Comparison of ENCODE assay signal across 14 mouse cellular contexts in genomic region chr2:72078140-72078521, GRCm38 (mm10).
A peak's percentile ranks its signal among the peaks of the same experiment; 100 is the strongest.
DNase-seq lines count a peak whose midpoint lies in the region; ATAC-seq and TF ChIP-seq lines count a peak whose summit lies in the region.
"Had no signal": no experiment of that assay in that cellular context is flagged by ENCODE, and none has a peak within 500 bp of the region (broad histone marks: within the 10 kb centered on the region; RNA-seq: fewer than 3 reads in every experiment).

No protein-coding gene starts in this region.

- no peak overlapping the region for H3K27ac ChIP-seq in lung, postnatal 0 days (ENCODE audit: low read length)
- H3K27ac ChIP-seq: layer of hippocampus, adult 2 months; limb, embryonic 10.5 days; lung, embryonic 15.5 days had no signal

- no peak for TF ChIP-seq POLR2A in lung, adult 2 months (IDR thresholded peaks at IDR 0.05; ENCODE audit: borderline replicate concordance, extremely low read depth, low read depth, low read length)

- no peak overlapping the region for H3K4me3 ChIP-seq in lung, postnatal 0 days (ENCODE audit: low read depth, low read length)
- no peak overlapping the region for H3K4me3 ChIP-seq in lung, adult 2 months (replicated peaks; ENCODE audit: extremely low read depth, low read depth, low read length)
- H3K4me3 ChIP-seq: layer of hippocampus, adult 2 months; limb, embryonic 10.5 days; lung, embryonic 15.5 days had no signal

- TF ChIP-seq CTCF in lung, postnatal 0 days (IDR thresholded peaks at IDR 0.05) = no peak
- TF ChIP-seq CTCF in lung, adult 2 months (IDR thresholded peaks at IDR 0.05; ENCODE audit: insufficient read depth, low read length) = no peak

- no peaks in the 10 kb centered on the region for H3K27me3 ChIP-seq in lung, postnatal 0 days (replicated peaks; ENCODE audit: insufficient read depth, low read length)
- H3K27me3 ChIP-seq: lung, embryonic 15.5 days had no signal

- peaks cover 2% of the 10 kb centered on the region; the same call in 1 of the 2 replicates for H3K4me1 ChIP-seq in lung, postnatal 0 days (ENCODE audit: insufficient read depth, low read depth, low read length)
- no peaks in the 10 kb centered on the region for H3K4me1 ChIP-seq in lung, adult 2 months (ENCODE audit: control insufficient read depth, insufficient read depth, low read length)
- H3K4me1 ChIP-seq: limb, embryonic 10.5 days had no signal

- no peaks in the 10 kb centered on the region for H3K9me3 ChIP-seq in lung, postnatal 0 days (ENCODE audit: low read length)
- H3K9me3 ChIP-seq: limb, embryonic 10.5 days; lung, embryonic 15.5 days had no signal

- no peak overlapping the region for H3K4me2 ChIP-seq in lung, postnatal 0 days (replicated peaks; ENCODE audit: low read depth, low read length)
- H3K4me2 ChIP-seq: lung, embryonic 15.5 days had no signal

- no peaks in the 10 kb centered on the region for H3K36me3 ChIP-seq in lung, postnatal 0 days (ENCODE audit: insufficient read depth, low read length)
- H3K36me3 ChIP-seq: limb, embryonic 10.5 days; lung, embryonic 15.5 days had no signal

- WGBS in lung, postnatal 0 days = 72% methylated on average over 6 of the region's 6 CpGs
- WGBS in lung, adult 2 months = 57% methylated on average over 6 of the region's 6 CpGs

- DNase-seq in adrenal gland, adult 2 months = peak; percentile 66
- no peak for DNase-seq in adrenal gland, postnatal 25 days
- peak; percentile 86 for DNase-seq in lung, postnatal 0 days (ENCODE audit: low spot score)
- DNase-seq in lung, adult 2 months = no peak
- DNase-seq in spleen, postnatal 36 days (ENCODE audit: low spot score in 2 of 2) = peak; percentile 69 to 71
- no peak for DNase-seq in gastrocnemius, postnatal 25 days
- no peak for DNase-seq in layer of hippocampus, adult 11-12 months (ENCODE audit: low spot score)
- DNase-seq: cerebellum, postnatal 14 days; midbrain, embryonic 14.5 days; thymus, postnatal 4 days had no signal

- H3K9ac ChIP-seq in lung, postnatal 0 days (replicated peaks; ENCODE audit: low read depth) = no peak overlapping the region
- H3K9ac ChIP-seq: lung, embryonic 15.5 days had no signal

- ATAC-seq in lung, postnatal 0 days = peak; percentile 94
- ATAC-seq in common myeloid progenitor, adult 5-6 weeks (replicated peaks; ENCODE audit: low read depth, poor library complexity, severe bottlenecking) = peak; percentile 76

- TF ChIP-seq EP300 in lung, postnatal 0 days (IDR thresholded peaks at IDR 0.05) = no peak

Comparison
In these comparisons a context has a peak if more than half of its experiments do, and no peak if none do; other contexts are left out.
1. DNase-seq: peak in adrenal gland, adult 2 months (single experiment), lung, postnatal 0 days (single experiment) and spleen, postnatal 36 days (2 of 2); none in adrenal gland, postnatal 25 days (single experiment), lung, adult 2 months (single experiment), gastrocnemius, postnatal 25 days (single experiment) and layer of hippocampus, adult 11-12 months (single experiment).